Mouse (Mus musculus): ENCODE measurements around the gene Pdlim5. TPM values are rescaled to one million over a fixed set of nuclear protein-coding genes. Genes with fewer than 3 reads are reported as not detected.

The Pdlim5 gene
- polyA plus RNA-seq, 1 experiment from 2014 or later, result 10.8 TPM

DNA sequence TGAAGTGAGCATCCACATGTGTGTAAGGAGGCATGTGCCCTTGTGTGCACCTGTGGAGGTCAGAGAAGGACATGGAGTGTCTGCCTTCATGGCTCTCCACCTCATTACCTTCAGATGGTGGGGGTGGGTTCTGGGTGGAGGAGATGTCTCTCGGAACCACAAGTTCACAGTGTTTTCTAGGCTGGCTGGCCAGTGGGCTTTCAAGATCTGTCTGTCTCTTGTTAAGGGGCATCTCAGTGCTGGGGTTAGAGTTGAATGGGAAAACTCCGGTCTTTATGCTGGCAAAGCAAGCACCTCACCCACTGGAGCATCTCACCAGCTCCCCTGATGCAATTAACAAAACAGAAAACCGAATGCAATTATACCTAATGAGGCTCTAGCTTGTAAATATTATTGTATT lies 36.0 kb upstream of the Pdlim5 start:
- H3K4me2 ChIP-seq (replicated peaks), result no peak overlapping the region
- no peak for ATAC-seq (replicated peaks)
- no peaks in the 10 kb centered on the region for H3K27me3 ChIP-seq
- H3K9ac ChIP-seq (replicated peaks), result no peak overlapping the region
- no peaks in the 10 kb centered on the region for H3K9me3 ChIP-seq
- 28% methylated on average over 3 of the region's 3 CpGs for WGBS
- no peaks in the 10 kb centered on the region for H3K36me3 ChIP-seq
- H3K4me1 ChIP-seq, result no peaks in the 10 kb centered on the region
- H3K4me3 ChIP-seq, result no peak overlapping the region
- no peak overlapping the region for H3K27ac ChIP-seq (replicated peaks)

DNA sequence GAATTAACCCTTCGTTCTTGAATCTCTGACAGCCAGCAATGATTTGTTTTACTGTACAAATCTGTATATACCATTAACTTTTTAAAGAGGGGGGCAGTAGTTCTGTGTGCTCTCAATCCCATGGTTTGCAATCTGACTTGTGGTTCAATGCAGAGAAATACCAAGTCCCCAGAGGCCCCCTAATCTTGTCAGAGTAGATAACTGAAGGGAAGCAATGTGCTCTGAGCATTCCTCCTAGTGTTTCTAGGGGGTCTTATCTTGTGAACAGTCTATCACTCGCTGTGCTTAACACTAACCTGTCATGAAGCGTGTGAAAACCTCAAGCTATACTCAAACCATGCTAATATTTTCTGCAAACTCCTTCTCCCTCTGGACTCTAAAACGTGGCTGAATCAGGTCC lies 34.6 kb upstream of the Pdlim5 start:
- Histone ChIP-seq H3K9me3 (no peaks in the 10 kb centered on the region), H3K36me3 (no peaks in the 10 kb centered on the region), H3K27ac (replicated peaks) (no peak overlapping the region), H3K9ac (replicated peaks) (no peak overlapping the region), H3K4me2 (replicated peaks) (no peak overlapping the region), H3K4me3 (no peak overlapping the region), H3K27me3 (no peaks in the 10 kb centered on the region), H3K4me1 (no peaks in the 10 kb centered on the region)
- WGBS, result 90% methylated on average over 4 of the region's 4 CpGs
- ATAC-seq (replicated peaks), result no peak

DNA sequence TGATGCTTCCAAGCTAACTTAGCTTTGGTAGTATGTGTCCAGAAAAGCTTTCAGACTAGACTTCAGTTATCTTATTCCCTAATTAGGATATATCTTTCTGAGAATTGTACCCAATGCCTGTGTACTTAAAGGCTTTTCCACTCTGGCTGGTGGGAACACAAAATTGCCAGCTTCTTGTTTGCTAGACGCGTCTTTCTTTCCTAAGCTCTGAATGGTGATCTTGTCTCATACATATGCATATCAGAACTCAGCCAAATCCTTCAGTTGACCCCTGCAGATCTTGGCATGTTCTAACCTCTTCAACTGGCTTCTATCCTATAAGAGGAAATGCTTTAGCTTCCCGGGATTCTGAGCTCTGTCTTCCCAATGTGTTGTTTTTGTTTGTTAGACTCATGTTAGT lies 31.3 kb upstream of the Pdlim5 start:
- no peak overlapping the region for H3K4me2 ChIP-seq (replicated peaks)
- no peaks in the 10 kb centered on the region for H3K36me3 ChIP-seq
- H3K9ac ChIP-seq (replicated peaks), result no peak overlapping the region
- H3K9me3 ChIP-seq, result no peaks in the 10 kb centered on the region
- H3K4me1 ChIP-seq, result no peaks in the 10 kb centered on the region
- no peak overlapping the region for H3K27ac ChIP-seq (replicated peaks)
- H3K27me3 ChIP-seq, result no peaks in the 10 kb centered on the region
- ATAC-seq (replicated peaks), result no peak
- 26% methylated on average over 3 of the region's 3 CpGs for WGBS
- no peak overlapping the region for H3K4me3 ChIP-seq

DNA sequence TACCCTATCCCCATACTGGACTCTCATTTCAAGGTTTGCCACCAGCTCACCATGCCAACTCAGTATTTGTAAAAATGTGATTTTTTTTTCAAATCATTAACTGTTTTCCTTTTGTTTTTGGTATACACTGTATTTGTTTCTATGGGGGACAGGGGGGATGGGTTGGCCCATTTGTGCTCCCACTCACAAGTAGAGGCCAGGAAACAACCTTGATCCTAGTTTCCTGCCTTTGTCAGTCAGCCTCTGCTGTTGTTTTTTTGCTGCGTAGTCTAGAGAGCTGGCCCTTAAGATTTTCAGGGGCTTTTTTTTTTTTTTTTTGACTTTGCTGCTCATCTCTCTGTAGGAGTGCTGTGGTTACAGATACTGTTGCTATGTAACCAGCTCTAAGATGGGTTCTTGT lies 28.6 kb upstream of the Pdlim5 start:
- Histone ChIP-seq H3K4me3 (no peak overlapping the region), H3K36me3 (no peaks in the 10 kb centered on the region), H3K4me2 (replicated peaks) (no peak overlapping the region), H3K9me3 (no peaks in the 10 kb centered on the region), H3K27me3 (no peaks in the 10 kb centered on the region), H3K9ac (replicated peaks) (no peak overlapping the region), H3K4me1 (no peaks in the 10 kb centered on the region), H3K27ac (replicated peaks) (no peak overlapping the region)
- WGBS, result 96% methylated on average over 1 of the region's 1 CpGs
- ATAC-seq (replicated peaks), result no peak

DNA sequence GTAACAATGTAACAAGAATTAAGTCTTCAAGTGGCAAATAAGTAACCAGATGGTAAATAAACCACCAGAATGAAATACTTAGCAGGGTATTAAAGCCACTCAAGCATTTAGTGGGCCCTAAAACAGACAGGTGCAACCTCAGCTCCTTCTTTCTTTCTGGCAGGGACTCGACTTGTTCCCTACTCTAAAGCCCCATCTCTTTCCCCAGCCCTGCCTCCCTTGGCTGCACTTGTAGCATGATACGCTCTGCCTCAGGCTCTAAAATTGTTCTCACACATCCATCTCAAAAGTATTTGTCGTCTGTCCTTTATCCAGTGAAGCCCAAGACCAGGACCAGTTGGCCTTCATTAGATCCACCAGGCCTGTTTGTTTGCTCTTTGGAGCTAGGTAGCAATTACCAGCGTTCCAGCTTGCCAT lies 28.0 kb upstream of the Pdlim5 start:
- no peaks in the 10 kb centered on the region for H3K9me3 ChIP-seq
- ATAC-seq (replicated peaks), result no peak
- no peaks in the 10 kb centered on the region for H3K4me1 ChIP-seq
- H3K36me3 ChIP-seq, result no peaks in the 10 kb centered on the region
- H3K27ac ChIP-seq (replicated peaks), result no peak overlapping the region
- no peak overlapping the region for H3K4me3 ChIP-seq
- WGBS, result 82% methylated on average over 4 of the region's 4 CpGs
- no peaks in the 10 kb centered on the region for H3K27me3 ChIP-seq
- no peak overlapping the region for H3K4me2 ChIP-seq (replicated peaks)
- H3K9ac ChIP-seq (replicated peaks), result no peak overlapping the region

DNA sequence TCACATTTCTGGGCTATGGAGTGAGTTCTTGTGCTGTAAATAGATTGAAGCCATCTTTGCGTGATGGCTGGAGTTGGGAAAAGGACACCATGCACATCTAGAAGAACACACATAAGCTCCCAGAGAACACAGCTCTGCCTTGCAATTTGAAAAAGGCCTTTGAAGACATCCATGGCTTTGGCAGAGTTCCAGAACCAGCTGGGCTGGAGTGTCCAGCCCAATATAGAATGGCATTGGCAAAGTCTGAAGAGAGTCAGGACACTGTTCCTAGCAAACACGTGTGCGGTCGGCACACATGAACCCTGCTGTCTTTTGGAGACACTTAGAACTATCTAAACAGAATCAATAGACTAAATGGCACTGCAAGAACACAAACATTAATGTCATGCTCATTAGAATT lies 26.7 kb upstream of the Pdlim5 start:
- WGBS, result 73% methylated on average over 4 of the region's 4 CpGs

DNA sequence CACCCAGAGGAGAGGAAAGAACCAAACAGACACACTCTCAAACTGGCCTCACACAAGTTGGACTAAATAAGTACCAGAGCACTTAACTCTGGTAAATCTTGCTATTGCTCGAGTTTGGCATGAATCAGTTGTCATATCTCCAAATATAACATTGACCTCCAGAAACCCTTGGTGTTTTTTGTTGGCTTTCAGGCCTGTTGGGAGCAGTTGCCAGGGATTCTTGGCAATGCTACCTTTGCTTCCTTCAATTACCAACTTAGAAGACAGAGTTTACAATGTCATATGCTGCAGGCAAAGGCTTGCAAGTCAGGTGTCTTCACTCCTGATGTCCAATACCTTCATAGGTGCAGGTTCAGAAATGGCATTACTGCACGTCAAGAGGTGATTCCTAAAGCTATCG lies 26.0 kb upstream of the Pdlim5 start:
- H3K9me3 ChIP-seq, result no peaks in the 10 kb centered on the region
- H3K4me1 ChIP-seq, result no peaks in the 10 kb centered on the region
- ATAC-seq (replicated peaks), result no peak
- H3K27me3 ChIP-seq, result no peaks in the 10 kb centered on the region
- WGBS, result 91% methylated on average over 3 of the region's 3 CpGs
- no peak overlapping the region for H3K9ac ChIP-seq (replicated peaks)
- no peak overlapping the region for H3K4me3 ChIP-seq
- no peaks in the 10 kb centered on the region for H3K36me3 ChIP-seq
- no peak overlapping the region for H3K27ac ChIP-seq (replicated peaks)
- H3K4me2 ChIP-seq (replicated peaks), result no peak overlapping the region

More for the DNA sequence above, 26.7 kb upstream of the Pdlim5 start:
- no peak overlapping the region for H3K9ac ChIP-seq (replicated peaks)
- ATAC-seq (replicated peaks), result no peak
- no peak overlapping the region for H3K4me3 ChIP-seq
- H3K9me3 ChIP-seq, result no peaks in the 10 kb centered on the region
- no peak overlapping the region for H3K4me2 ChIP-seq (replicated peaks)
- H3K36me3 ChIP-seq, result no peaks in the 10 kb centered on the region
- H3K4me1 ChIP-seq, result no peaks in the 10 kb centered on the region
- no peak overlapping the region for H3K27ac ChIP-seq (replicated peaks)
- H3K27me3 ChIP-seq, result no peaks in the 10 kb centered on the region

DNA sequence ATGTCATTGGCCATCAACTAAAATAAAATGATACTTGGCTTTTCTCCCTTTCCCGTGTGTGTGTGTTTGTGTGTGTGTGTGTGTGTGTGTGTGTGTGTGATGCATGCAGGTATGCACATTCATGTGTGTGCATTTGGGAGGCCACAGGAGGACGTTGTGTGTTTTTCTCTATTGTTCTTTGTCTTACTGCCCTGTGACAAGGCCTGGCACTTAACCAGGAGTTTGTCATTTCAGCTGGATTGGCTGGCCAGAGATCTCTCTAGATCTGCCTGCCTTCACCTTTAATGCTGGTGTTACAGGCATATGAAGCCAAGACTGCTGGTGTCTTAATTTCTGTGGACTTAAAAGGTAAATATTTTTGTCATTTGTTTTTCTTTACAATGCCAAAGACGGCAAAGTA lies 22.5 kb upstream of the Pdlim5 start:
- no peak overlapping the region for H3K9ac ChIP-seq (replicated peaks)
- no peak overlapping the region for H3K4me2 ChIP-seq (replicated peaks)
- H3K27ac ChIP-seq (replicated peaks), result no peak overlapping the region
- H3K27me3 ChIP-seq, result no peaks in the 10 kb centered on the region
- H3K4me1 ChIP-seq, result no peaks in the 10 kb centered on the region
- no peaks in the 10 kb centered on the region for H3K36me3 ChIP-seq
- H3K9me3 ChIP-seq, result no peaks in the 10 kb centered on the region
- H3K4me3 ChIP-seq, result no peak overlapping the region
- 67% methylated on average over 3 of the region's 3 CpGs for WGBS
- ATAC-seq (replicated peaks), result no peak

DNA sequence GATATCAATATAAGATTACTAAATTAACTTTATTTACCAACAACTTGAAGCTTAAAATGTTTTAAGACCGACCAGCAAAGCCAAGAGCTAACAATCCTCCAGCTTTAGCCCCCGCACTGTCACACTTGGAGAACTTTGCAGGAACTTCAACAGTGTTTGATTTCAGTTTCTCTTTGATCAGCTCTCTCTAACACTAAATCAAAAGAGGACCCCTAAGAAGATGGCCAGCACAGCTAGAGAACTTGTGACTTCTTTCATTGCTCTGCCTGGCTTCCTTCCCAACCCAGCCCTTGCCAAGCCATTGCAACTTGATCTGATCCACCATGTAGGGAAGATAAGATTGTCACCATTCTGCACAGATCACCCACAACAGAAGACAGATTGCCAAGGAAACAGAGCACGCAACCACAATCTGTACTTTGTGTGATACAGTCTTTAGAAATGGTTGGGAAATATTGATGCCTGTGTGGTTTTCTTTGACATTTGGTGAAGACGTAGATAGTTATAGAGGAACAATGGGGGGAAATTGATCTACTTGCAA lies 17.9 kb upstream of the Pdlim5 start:
- Histone ChIP-seq H3K36me3 (no peaks in the 10 kb centered on the region), H3K4me2 (replicated peaks) (no peak overlapping the region), H3K9me3 (no peaks in the 10 kb centered on the region), H3K4me1 (no peaks in the 10 kb centered on the region), H3K4me3 (no peak overlapping the region), H3K9ac (replicated peaks) (no peak overlapping the region), H3K27ac (replicated peaks) (no peak overlapping the region), H3K27me3 (no peaks in the 10 kb centered on the region)
- no peak for ATAC-seq (replicated peaks)
- 89% methylated on average over 4 of the region's 4 CpGs for WGBS

DNA sequence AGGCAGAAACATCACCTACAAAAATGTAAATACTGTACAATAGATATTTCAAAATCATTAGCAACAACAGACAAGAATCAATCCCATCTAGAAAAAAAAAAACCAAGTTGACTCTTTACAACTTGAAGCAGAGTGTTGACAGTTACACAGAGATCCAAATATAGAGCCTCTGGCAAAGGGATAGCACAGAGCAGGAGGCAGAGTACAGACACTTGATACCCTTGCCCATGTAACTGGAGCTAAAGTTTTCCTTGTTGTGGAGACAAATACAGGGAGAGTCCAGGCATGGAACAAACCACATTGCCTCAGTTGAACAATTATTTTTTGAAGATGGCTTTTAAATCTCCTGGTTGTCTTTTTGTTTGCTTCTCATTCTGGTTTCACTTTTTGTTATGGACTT lies 15.4 kb upstream of the Pdlim5 start:
- ATAC-seq (replicated peaks), result no peak
- Histone ChIP-seq H3K9ac (replicated peaks) (no peak overlapping the region), H3K4me2 (replicated peaks) (no peak overlapping the region), H3K27ac (replicated peaks) (no peak overlapping the region), H3K27me3 (no peaks in the 10 kb centered on the region), H3K4me3 (no peak overlapping the region), H3K9me3 (no peaks in the 10 kb centered on the region), H3K4me1 (no peaks in the 10 kb centered on the region), H3K36me3 (no peaks in the 10 kb centered on the region)

DNA sequence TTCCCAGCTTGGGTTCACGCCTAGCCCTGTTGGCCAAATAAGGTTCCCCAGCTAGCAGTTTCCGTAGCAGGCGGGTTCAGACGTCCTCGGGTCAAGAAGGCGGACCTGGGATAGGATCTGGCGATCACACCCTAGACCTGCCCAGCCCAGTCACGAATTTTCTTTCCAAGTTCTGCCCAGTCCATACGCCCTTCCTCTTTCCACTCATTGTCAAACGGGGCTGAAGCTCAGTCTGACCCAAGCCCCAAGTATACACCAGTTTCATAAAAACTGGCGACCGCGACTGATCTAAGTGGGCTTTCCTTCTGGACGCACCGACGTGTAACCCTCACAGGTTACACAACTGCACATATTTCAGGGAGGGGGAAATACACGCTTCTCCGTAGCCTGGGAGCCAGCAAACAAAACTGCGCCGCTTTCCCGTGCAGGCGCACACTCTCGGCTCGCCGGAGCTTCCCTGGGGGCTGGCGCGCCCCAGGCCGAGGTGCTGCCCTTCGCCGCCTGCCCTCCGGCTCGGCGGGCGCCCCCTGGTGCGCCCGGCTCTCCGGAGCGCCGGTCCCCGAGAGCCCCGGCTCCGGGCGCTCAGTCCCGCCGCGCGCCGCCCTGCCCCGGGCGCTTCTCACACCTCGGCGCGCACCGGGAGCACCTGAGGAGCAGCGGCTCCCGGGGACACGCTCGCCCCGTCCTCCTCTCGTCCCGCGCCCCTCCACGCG lies 544 bp downstream of the Pdlim5 start:
- ATAC-seq (replicated peaks), result peak; percentile 88
- peak overlapping the region; percentile 55 for H3K9ac ChIP-seq (replicated peaks)
- H3K27ac ChIP-seq (replicated peaks), result 0 out of 2 replicates have a peak overlapping the region, but pooled peaks have one; percentile 15
- no peaks in the 10 kb centered on the region for H3K36me3 ChIP-seq
- H3K27me3 ChIP-seq, result no peaks in the 10 kb centered on the region
- peak overlapping the region; percentile 91 for H3K4me3 ChIP-seq
- under 1% methylated on average over 64 of the region's 64 CpGs for WGBS
- peak overlapping the region; percentile 62 for H3K4me2 ChIP-seq (replicated peaks)
- no peaks in the 10 kb centered on the region for H3K9me3 ChIP-seq
- peaks cover 17% of the 10 kb centered on the region for H3K4me1 ChIP-seq

DNA sequence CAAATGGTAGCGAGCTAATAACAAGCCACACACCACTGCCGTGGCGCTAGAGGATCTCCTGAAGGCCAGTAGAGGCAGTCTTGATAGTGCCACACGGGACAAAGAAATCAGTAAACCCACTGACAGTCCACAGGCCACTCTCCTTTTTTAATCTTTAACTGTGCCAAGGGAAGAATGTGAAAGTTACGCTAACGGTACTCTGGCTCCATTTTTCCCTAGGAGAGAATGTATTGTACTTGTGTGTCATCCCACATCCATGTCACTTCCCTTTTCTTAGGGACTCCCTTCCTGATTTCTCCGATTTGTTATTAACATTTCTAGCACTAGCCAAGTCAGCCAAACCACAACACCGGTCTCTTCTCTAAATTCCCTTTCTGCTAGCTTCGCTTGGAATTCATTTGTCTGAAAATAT lies 1.5 kb downstream of the Pdlim5 start:
- Histone ChIP-seq H3K4me2 (replicated peaks) (peak overlapping the region; percentile 62), H3K4me3 (peak overlapping the region; percentile 91; the same call in 1 of the 2 replicates), H3K9ac (replicated peaks) (no peak overlapping the region), H3K4me1 (peaks cover 17% of the 10 kb centered on the region), H3K27ac (replicated peaks) (no peak overlapping the region), H3K9me3 (no peaks in the 10 kb centered on the region), H3K27me3 (no peaks in the 10 kb centered on the region), H3K36me3 (no peaks in the 10 kb centered on the region)
- ATAC-seq (replicated peaks), result no peak
- WGBS, result 58% methylated on average over 9 of the region's 9 CpGs

DNA sequence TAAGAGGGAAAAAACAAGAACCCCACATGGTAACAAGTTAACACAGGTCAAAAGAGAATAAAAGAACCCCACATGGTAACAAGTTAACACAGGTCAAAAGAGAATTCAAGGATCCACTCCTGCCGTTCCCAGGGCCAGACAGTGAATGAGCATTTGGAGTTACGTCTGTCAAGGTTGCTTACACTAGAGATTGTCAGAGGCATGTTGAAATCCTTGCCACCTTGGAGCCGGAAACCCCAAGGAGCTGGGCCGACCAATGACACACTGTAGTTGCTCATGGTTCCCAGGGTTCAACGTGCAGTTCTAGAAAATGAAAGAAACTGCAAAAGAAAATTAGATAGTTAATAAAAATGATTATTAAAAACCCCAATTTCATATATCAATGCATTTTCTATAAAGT lies 4.0 kb downstream of the Pdlim5 start:
- no peaks in the 10 kb centered on the region for H3K36me3 ChIP-seq
- no peak overlapping the region for H3K4me3 ChIP-seq
- 62% methylated on average over 5 of the region's 5 CpGs for WGBS
- no peak overlapping the region for H3K4me2 ChIP-seq (replicated peaks)
- no peak overlapping the region for H3K27ac ChIP-seq (replicated peaks)
- no peaks in the 10 kb centered on the region for H3K27me3 ChIP-seq
- no peak for ATAC-seq (replicated peaks)
- no peak overlapping the region for H3K9ac ChIP-seq (replicated peaks)
- H3K9me3 ChIP-seq, result no peaks in the 10 kb centered on the region
- H3K4me1 ChIP-seq, result peaks cover 17% of the 10 kb centered on the region

Measured in forebrain, embryonic 15.5 days (tissue).